Mouse (Mus musculus) lung, postnatal 36 days (tissue): Measurements from ENCODE around the gene Mrm1.
"Not testable (repeated sequence)": the region's sequence is repeated elsewhere in the genome, so short reads cannot be mapped to it uniquely, and the experiment has no call there.

ENCODE experiments used
- DNase-seq: peaks from one replicate; pipeline ENCODE4 v3.0.0; 2022; ENCODE audit warnings: mixed read lengths

Gene Mrm1

DNA sequence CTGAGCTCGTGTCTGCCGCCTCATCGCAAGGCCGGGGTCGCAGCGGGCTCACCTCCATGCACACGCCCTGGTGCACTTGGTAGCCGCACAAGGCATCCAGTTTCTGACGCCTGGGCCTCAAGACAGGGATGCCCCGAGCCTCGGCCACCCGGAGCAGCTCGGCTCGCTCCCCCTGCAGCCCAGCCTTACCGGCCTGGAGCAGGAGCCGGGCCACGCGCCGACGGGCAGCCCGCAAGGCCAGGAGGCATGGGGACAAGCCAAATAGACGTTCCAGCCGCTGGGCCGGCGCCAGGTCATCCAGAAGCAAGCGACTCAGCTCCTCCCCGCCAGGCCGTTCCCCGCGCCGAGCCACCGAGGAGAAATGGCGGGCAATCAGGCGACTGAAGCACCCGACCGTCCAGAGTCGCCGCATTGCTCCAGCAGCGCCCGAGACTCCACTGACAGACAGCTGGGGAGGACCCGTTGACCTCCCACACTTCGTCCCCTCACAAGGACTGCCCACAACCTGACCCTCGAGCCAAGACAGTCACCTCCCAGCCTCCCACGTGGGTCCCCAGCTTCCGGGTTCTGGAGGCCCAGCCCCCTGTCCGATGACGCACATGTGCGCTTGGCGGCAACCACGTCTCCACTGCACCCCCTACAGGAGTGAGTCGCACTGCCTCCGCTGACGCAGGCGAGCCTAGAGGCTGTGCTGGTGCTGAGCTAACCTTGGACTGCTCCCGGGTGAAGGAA lies at the start of gene Mrm1:
Mrm1 (minus strand) TSS at position 555 of the 732 bp plus-strand sequence.
- DNase-seq: peak; percentile 98

DNA sequence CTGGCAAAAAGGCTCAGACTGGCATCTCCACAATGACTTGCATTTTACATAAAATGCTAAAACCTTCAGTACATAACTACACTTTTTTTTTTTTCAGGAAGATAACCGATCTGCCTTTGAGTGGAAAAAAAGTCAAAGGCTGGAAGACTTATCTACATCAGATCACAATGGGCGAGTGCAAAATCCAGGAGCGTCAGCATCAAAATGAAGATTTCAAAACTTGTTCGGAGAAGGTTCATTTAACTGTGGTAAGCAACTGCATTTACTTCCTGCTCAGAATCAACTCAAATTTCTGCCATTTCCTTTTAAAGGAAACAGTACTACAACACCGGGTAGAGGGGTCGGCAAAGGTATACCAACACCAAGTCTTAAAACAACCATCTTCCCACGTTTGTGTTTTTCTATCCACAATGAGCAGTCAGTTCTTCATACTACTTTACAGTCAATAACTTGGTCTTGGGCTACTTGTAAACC lies 49.5 kb upstream of the Mrm1 start:
- no peak for DNase-seq

DNA sequence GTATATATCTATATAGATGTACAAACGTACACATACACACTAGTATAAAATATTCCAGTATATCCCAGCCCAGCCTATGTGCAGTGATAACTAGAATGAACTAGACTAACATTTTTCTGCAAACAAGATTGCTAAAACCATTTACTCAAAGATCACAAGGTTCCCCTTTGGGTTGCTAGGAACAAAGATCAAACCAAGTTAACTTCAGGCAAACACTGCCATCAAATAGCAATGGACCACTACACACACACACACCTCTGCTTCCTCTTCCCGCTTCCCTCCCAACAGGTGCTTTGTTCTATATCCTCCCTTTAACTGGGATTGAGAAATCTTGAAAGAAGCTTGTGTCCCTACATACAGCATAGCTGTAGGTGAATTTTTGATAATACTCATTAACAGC lies 48.3 kb upstream of the Mrm1 start:
- no peak for DNase-seq

DNA sequence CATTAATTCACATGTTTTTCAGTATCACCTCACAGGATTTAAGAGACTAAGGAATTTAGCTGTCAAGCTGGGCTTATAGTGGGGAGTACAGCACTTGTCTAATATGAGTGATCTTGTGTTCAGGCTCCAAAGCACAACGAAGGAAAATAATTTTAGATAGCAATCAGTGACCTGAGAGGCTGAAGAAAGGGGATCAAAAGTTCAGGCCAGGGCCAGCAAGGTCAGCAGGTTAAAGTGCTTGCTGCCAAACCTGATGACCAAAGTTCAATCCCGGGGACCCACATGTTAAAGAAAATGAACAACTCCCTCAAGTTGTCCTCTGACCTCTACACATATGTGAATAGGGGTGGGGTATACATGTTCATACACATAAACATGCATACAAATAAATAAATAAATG lies 46.0 kb upstream of the Mrm1 start:
- no peak for DNase-seq

- DNase-seq: no peak
Observed at GRCm38 (mm10) chr11:84855285-84855684, 36.0 kb upstream of the Mrm1 start.

- no peak for DNase-seq
Observed at GRCm38 (mm10) chr11:84847475-84848090, 28.3 kb upstream of the Mrm1 start.

DNA sequence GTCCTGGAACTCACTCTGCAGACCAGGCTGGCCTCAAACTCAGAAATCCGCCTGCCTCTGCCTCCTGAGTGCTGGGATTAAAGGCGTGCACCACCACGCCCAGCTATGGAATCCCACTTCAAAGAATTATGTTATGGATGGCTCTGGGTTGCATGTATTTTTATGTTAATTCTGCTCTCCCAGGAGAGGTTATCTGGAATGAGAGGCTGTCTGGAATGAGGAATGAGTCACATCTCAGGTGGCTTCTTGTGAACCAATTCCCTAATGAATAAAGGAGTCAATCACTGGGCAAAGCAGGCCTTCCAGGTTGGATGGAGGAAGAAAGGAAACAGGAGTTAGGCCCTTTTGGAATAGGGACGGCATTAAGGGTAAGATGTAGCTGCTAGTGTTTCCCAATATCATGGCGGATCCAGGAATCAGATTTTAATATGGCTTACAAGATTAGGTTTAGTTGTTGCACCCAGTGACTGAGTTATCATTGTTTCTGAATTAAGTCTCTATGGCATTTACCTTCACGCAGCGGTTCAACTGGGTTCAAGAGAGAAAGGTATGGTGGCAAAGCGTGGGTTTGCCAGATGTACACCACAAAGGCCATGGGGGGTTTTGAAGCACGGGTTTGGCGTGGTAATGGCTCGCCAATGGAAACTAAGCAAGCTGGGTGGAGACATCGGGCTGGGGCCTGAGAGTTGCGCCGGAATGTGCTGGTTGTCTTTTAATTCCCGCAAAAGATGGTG lies 27.6 kb upstream of the Mrm1 start:
- DNase-seq: no peak

DNA sequence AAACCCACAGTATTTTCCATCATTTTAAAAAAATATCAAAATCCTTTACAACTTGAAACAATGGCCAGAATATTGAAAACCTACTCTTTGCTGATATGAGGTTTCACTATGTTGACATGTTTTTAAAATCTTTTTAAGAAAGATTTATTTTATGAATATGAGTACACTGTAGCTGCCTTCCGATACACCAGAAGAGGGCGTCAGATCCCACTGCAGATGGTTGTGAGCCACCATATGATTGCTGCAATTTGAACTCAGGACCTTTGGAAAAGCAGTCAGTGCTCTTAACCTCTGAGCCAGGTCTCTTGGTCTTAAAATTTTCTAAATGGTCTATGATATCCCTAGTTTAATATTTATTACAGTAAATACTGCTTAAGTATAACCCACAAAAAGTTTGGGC lies 20.0 kb upstream of the Mrm1 start:
- peak; percentile 12 for DNase-seq

DNA sequence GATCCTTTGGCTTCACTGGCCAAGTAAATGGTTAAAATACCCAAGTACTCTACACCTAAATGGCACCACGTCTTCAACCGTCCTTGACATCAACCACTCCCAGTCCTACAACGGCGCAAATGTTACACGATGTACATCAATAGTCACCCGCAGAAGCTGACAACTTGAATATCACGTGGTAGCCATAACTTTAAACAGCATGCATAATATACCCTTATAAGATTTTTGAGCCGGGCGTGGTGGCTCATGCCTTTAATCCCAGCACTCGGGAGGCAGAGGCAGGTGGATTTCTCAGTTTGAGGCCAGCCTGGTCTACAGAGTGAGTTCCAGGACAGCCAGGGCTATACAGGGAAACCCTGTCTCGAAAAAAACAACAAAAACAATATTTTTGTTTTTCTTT lies 10.2 kb upstream of the Mrm1 start:
- DNase-seq: not testable (repeated sequence)

DNA sequence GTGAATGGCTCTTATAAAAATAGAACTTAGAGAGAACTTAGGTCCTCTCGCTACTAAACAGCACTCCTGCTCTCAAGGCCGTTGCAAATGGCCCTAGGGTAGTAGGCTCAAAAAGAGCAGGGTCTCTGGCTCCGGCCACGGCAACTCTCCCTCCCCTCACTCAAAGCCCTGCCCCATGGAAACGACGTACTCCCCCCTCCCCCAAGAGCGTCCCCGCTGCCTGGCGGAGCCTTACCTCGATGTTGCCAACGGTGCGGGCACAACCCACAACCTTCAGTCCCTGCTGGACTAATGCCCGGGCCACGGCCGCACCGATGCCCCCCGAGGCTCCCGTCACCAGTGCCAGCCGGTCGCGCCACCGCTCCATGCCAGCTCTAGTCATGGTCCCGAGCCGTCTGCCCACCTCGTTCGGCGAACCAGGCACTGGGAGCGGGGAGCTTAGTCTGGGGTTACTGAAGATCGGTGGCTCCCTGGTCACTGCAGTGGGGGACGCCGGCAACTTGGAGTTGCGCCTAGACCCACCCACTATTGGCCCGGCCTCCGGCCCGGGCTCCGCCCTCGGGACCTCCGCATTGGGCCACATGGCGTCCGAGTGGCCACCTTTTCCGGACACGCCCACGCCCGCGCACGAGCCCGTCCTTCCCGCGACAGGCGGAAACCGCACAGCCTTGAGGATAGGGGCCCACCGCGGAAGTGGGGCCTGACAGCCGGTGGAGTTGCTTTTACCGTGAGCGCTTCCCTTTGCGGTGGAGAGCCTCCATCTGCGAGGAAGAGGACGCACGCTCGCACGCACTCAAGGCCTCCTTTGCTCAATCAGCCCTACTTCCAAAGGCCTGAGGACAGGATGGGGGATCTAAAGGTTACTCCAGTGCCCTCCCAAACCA lies 9.4 kb upstream of the Mrm1 start, which contains the start of gene Dhrs11:
Dhrs11 (minus strand) TSS at position 479 of the 884 bp plus-strand sequence.
- peak; percentile 96 for DNase-seq

GRCm38 (mm10) chr11:84827901-84828503 lies 8.7 kb upstream of the Mrm1 start:
- peak; percentile 13 for DNase-seq

DNA sequence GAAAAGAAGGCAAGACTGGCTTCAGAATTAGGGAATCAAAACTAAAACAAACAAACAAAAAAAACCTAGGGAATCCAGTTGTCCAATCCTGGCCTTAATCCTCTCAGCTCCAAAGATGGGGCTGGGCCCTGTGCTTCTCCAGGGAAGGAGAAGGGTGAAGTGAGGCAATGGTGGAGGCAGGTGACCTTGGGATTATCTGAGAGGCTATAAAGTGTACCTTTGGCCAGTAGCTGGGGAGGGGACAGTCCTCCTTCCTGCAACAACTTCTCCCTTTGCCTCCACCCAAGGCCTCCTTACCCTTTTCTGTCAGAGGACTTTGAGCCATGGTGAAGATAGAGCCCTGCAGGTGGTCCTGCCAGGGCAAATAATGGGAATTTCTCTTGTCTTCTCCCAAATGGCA lies 8.2 kb upstream of the Mrm1 start:
- DNase-seq: no peak

- DNase-seq: peak; percentile 57
Observed at GRCm38 (mm10) chr11:84826185-84826584, 6.9 kb upstream of the Mrm1 start.

GRCm38 (mm10) chr11:84825261-84825807 lies 6.0 kb upstream of the Mrm1 start:
- DNase-seq: no peak

GRCm38 (mm10) chr11:84823484-84823897 lies 4.2 kb upstream of the Mrm1 start:
- no peak for DNase-seq

DNA sequence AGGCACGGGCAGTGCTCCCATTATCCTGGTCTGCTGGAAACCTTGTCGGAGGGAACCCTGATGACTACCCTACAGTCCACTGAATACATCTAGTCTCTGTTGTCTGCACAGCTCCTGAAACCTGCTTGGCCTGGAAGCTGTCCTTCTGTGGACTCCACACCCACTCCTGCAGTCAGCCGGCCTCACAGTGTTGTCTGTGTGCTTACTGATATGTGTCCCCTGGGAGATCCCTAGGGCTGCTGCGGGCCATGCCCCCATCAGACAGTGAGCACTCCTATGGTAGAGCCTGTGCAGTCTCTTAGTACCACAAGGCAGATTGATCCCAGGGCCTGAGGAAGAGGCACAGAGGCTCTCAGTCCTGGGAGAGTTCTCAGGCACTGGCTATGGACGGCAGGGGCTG lies 3.2 kb upstream of the Mrm1 start:
- no peak for DNase-seq

- DNase-seq: no peak
Observed at GRCm38 (mm10) chr11:84821131-84821770, 1.9 kb upstream of the Mrm1 start.

DNA sequence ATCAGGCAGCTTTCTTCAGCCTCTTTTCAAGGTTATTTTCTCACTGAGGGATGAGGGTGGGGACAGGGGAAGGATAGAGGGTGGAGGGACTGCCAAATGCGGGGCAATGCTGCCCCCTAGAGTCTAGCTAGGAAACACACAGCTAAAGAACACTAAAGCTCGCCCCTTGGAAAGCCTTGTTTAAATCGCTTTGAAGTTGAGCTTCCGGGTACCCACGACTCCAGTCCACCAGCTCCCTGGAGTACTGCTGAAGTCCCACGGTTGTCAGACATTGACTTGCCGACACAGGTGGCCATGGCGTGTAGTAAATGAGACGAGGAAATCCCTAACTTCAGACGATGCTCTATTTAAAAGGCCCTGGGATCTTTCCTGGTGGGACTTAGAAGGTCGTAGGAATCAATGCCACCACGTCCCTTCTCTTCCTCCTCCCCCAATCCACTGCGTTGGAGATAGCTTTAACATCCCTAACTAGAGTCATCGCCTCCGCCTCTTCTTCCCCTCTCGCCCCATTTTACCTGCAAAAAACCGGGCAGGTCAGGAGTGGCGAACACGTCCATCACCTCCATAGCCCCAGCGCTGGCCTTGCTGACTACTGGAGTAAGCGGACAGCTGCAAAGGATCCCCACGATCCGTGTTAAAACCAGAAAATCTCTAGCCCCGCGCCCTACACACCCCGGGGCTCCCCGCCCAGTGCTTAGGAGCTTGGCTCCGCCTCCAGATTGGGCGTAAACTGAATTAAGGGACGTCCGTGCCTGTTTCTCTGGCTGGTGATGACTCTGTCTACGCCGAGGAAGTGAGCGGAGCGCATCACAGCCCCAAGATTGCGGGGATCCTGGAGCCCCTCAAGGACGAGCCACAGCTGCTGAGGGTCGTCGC lies 992 bp downstream of the Mrm1 start:
- peak; percentile 90 for DNase-seq

GRCm38 (mm10) chr11:84817362-84817761 lies 2.0 kb downstream of the Mrm1 start:
- peak; percentile 30 for DNase-seq
